Mouse (Mus musculus) leukemia stem cell, adult 10-12 weeks (primary cell): Measurements from ENCODE around the gene Rfk. TPM values are rescaled to one million over a fixed set of nuclear protein-coding genes. Genes with fewer than 3 reads are reported as not detected.

Experiments used
- polyA plus RNA-seq: library from polyadenylated mRNA; stranded (reverse); fragments of >175 nt; gene quantifications from 2 replicates; pipeline ENCODE4 v1.2.3, GENCODE M21; 2012; ENCODE audit warnings: low replicate concordance

The Rfk gene
- polyA plus RNA-seq: 41.4 and 42.2 TPM in 2 replicates

DNA sequence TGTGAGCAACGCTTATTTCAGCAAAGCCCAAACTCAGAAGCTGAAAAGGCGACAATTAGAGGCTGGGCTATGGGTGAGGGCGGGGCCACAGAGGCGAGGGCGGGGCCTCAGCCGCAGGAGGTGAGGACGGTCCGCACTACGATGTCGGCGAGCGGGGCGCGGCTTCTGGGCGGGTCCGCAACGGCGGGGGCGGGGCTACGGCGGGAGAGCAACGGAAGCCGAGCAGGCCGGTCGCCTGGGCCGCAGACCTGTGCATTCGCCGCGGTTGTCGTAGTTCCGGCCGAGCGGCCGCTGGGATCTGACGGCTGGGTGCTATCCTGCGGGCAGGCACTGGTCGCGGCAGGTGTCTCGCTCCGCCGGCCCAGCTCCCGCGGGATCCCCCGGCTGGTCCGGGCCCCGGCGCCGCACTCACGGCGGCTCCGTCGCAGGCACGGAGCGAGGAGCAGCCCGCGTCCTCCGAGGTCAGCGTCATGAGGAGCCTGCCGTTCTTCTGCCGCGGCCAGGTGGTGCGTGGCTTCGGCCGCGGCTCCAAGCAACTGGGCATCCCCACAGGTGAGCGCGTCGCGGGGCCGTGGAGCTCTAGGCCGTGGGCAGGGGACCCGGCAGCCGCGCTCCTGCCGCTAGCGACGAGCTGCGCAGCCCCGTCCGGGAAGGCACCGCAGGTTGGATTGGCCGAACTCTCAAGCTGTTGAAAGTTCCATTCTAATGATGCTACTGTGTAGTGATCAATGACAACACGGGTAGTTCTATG, at the start of gene Rfk:
Gene Rfk, plus strand, starts transcription at position 203 of the 751 bp plus-strand sequence.

DNA sequence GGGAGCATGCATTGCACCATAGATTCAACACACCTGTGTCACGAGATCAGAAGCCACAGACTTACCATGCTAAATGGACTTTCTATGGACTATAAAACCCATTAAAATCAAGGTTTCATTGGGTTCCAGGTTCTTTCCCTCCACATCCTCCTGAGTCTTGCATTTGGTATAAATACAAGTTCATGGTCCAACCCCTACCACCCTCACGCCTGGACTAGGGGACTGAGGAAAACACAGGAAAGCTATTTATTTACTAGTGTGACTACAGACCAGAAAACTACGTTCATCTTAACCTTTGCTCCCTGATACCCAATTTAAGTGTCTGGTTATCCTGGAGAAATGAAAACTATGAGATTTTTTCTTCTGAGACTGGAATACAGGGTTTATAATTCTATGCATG, 21.1 kb upstream of the Rfk start, which contains the start of gene Gcnt1:
Gene Gcnt1, minus strand, starts transcription at position 144 of the 400 bp plus-strand sequence.

Other genes starting within 250 kb of the Rfk start
- gene Gcnt1, start 21.2 kb upstream of the Rfk start, polyA plus RNA-seq: 0.14 and 0.33 TPM in 2 replicates